Mouse (Mus musculus) spleen, adult 18-20 months (tissue): ENCODE data around the gene Gm20916.
"Not testable (repeated sequence)": the region's sequence is repeated elsewhere in the genome, so short reads cannot be mapped to it uniquely, and the experiment has no call there.

ENCODE experiments used
- DNase-seq, 2 experiments: peaks; one replicate each; pipeline ENCODE4 v3.0.0; 2022; ENCODE audit warnings: mixed read lengths in 2 of 2

The Gm20916 gene

DNA sequence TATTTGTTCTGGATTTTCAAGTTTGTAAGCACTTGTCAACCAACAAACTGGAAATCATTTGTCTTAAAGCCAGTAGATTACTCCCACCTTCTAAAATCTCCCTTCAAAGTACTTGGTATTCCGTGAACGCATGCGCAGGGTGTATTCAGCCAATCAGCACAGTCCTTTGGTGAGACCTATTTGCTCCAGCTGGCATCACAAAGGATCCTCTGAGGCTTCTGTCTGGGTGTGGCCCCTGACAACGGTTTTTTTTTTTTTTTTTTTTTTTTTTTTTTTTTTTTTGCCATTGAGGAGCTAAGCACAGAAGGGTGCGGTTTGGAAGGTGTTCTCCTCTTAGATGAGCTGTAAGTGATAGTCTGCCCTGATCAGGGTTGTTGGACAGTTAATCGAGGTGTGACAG, at the start of gene Gm20916:
Gene Gm20916, plus strand, starts transcription at position 301 of the 400 bp plus-strand sequence.
- not testable (repeated sequence) for DNase-seq
